Mouse (Mus musculus): Measurements from ENCODE around the gene Hist3h2a. TPM values are rescaled to one million over a fixed set of nuclear protein-coding genes. Genes with fewer than 3 reads are reported as not detected.

Gene Hist3h2a
- polyA plus RNA-seq, 1 experiment from 2014 or later = 28.4 TPM

DNA sequence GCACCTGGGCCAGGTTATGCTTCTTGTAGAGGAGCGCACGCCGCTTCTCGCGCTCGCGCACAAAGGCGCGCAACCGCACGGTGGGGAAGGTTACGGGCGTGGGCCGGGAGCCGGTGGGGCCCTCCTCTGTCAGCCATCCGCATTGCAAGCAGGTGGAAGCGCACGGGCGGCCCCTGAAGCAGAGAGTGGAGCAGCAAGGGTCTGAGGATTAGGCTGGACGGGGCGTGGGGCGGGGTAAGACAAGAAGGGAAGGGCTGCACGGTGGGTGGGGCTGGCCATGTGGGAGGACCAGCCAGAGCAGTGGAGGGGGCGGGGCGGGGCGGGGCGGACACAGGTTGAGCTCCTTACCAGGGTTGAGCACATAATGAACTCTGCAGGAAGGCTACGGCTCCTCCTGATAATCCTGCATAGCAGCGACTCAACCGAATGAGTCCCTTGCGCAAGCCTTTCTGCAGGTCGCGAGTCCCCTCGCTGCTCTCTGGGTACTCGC lies 39.9 kb downstream of the Hist3h2a start:
- 4% methylated on average over 33 of the region's 35 CpGs for WGBS
- H3K4me1 ChIP-seq (replicated peaks) = peaks cover 99% of the 10 kb centered on the region
- peaks cover 26% of the 10 kb centered on the region; the same call in 1 of the 2 replicates for H3K27me3 ChIP-seq (replicated peaks)
- H3K36me3 ChIP-seq = peaks cover 42% of the 10 kb centered on the region
- peak overlapping the region; percentile 68 for H3K4me2 ChIP-seq
- peak; percentile 50; the same call in 1 of the 2 replicates for ATAC-seq (ENCODE audit: insufficient number of reproducible peaks, low FRiP score)
- H3K9ac ChIP-seq = peak overlapping the region; percentile 75
- peak overlapping the region; percentile 33 for H3K4me3 ChIP-seq
- H3K27ac ChIP-seq (ENCODE audit: poor library complexity, severe bottlenecking) = 0 out of 2 replicates have a peak overlapping the region, but pooled peaks have one; percentile 46
- H3K9me3 ChIP-seq (replicated peaks) = no peaks in the 10 kb centered on the region

DNA sequence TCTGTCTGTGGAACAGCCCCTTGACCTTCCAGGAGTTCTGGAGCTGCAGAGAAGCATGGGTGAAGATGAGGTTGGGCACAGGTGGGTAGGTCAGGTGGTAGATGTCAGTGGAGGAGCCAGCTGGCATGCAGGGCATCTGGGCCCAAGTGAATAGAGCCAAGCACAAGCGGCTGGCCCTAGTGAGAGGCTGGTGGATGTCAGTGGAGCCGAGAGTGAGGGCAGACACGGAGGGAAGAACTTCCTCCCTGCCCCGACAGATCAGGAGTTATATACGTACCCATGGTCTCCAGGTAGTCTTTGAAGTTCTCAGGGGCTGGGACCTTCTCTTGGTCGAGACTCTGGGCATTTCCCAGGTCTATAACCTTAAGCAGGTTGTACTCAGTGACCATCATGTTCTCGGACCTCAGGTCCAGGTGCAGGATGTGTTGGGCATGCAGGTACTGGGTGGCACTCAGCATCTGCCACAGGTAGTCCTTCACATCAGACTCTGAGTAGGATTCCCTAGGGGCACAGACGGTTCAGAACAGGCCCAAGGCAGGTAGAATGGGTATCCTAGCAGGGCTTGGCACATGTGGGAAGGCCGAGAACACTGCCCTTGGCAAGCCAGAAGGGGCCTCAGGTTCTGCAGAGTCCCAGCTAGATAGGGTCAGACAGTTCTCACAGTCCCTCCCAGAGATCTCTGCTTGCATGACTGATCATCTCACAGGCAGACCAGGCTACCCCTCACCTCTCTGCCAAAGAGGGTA lies 40.7 kb downstream of the Hist3h2a start:
- 0 out of 2 replicates have a peak overlapping the region, but pooled peaks have one; percentile 68 for H3K4me2 ChIP-seq
- peaks cover 99% of the 10 kb centered on the region for H3K4me1 ChIP-seq (replicated peaks)
- no peak overlapping the region for H3K4me3 ChIP-seq
- H3K9me3 ChIP-seq (replicated peaks) = no peaks in the 10 kb centered on the region
- no peak for ATAC-seq (ENCODE audit: insufficient number of reproducible peaks, low FRiP score)
- peak overlapping the region; percentile 75; the same call in 1 of the 2 replicates for H3K9ac ChIP-seq
- peaks cover 26% of the 10 kb centered on the region; the same call in 1 of the 2 replicates for H3K27me3 ChIP-seq (replicated peaks)
- no peak overlapping the region for H3K27ac ChIP-seq (ENCODE audit: poor library complexity, severe bottlenecking)
- WGBS = 78% methylated on average over 9 of the region's 9 CpGs
- H3K36me3 ChIP-seq = peaks cover 33% of the 10 kb centered on the region

DNA sequence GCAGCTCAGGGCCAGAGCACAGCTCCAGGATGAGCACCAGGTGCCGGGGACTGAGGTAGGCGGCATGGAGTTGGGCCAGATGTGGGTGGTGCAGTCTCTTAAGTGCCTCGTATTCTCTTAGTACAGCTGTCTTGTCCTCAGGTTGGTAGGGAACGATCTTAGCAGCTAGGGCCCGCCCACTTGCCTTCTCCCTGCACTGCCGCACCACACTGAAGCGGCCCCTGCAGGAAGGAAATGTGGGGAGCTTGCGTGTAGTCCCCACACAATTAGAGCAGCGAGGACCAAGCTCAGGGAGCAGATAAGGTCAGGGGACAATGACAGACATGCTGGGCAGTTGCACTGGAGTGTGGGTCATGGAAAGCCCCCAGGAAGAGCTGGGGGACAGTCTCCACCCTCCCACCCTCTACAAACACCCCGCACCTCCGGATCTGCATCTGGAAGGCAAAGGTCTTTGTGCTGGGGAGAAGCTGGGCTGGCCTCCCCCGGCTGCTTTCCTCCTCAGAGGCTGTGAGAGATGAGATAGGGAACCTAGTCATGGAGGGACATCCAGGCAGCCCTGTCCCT lies 41.4 kb downstream of the Hist3h2a start:
- H3K27ac ChIP-seq (ENCODE audit: poor library complexity, severe bottlenecking) = no peak overlapping the region
- ATAC-seq (ENCODE audit: insufficient number of reproducible peaks, low FRiP score) = no peak
- peaks cover 28% of the 10 kb centered on the region for H3K36me3 ChIP-seq
- H3K4me2 ChIP-seq = no peak overlapping the region
- no peak overlapping the region for H3K9ac ChIP-seq
- 49% methylated on average over 12 of the region's 12 CpGs for WGBS
- no peaks in the 10 kb centered on the region for H3K9me3 ChIP-seq (replicated peaks)
- peaks cover 99% of the 10 kb centered on the region for H3K4me1 ChIP-seq (replicated peaks)
- peaks cover 26% of the 10 kb centered on the region; the same call in 1 of the 2 replicates for H3K27me3 ChIP-seq (replicated peaks)
- H3K4me3 ChIP-seq = no peak overlapping the region

DNA sequence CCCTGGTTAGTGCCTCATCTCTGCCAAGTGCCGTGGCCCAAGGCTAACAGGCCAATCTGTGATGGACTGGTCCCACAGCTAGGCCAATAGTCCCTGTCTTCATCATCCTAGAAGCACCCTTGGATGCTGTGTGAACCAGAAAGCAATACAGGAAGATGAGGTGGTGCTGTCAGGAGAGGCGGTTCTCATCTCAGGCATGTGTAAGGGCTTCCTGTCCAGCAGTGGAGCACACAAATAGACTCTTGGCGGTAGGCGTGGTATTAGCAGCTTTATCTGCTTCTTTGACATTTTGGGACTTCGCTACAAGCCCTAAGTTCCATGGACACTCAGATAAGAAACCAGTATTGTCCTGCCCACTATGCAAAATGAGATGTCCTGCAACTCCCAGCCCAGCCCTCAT lies 43.1 kb downstream of the Hist3h2a start:
- 50% methylated on average over 5 of the region's 5 CpGs for WGBS
- H3K27me3 ChIP-seq (replicated peaks) = peaks cover 22% of the 10 kb centered on the region; the same call in 1 of the 2 replicates
- peak overlapping the region; percentile 58 for H3K9ac ChIP-seq
- peak overlapping the region; percentile 69 for H3K4me2 ChIP-seq
- no peaks in the 10 kb centered on the region for H3K9me3 ChIP-seq (replicated peaks)
- peaks cover 28% of the 10 kb centered on the region for H3K36me3 ChIP-seq
- no peak for ATAC-seq (ENCODE audit: insufficient number of reproducible peaks, low FRiP score)
- H3K4me3 ChIP-seq = no peak overlapping the region
- peaks cover 98% of the 10 kb centered on the region for H3K4me1 ChIP-seq (replicated peaks)
- H3K27ac ChIP-seq (ENCODE audit: poor library complexity, severe bottlenecking) = peak overlapping the region; percentile 69; the same call in 1 of the 2 replicates

DNA sequence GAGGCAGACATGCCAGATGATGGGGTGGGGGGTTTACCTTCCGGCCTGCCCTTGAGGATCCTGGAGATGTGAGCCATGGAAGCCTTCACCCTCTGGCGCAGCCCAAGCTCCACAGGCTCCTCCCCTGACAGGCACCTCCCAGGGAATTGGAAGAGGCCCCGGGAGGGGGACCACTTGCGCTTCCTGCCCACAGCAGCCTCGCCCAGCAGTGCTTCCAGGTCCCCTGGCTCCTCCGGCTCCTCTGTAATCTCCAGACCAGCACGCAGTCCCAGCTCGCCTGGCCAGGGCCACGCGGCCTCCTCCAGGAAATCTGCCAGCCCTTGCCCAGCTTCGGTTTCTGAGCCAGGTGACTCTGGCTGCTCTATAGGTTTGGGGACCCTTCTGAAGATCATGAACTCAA lies 44.7 kb downstream of the Hist3h2a start:
- WGBS = 18% methylated on average over 11 of the region's 11 CpGs
- H3K9ac ChIP-seq = peak overlapping the region; percentile 58
- H3K4me1 ChIP-seq (replicated peaks) = peaks cover 94% of the 10 kb centered on the region
- H3K4me2 ChIP-seq = peak overlapping the region; percentile 69
- H3K27me3 ChIP-seq (replicated peaks) = peaks cover 14% of the 10 kb centered on the region; the same call in 1 of the 2 replicates
- peaks cover 28% of the 10 kb centered on the region for H3K36me3 ChIP-seq
- peak overlapping the region; percentile 31 for H3K4me3 ChIP-seq
- peak; percentile 40; the same call in 1 of the 2 replicates for ATAC-seq (ENCODE audit: insufficient number of reproducible peaks, low FRiP score)
- peak overlapping the region; percentile 69 for H3K27ac ChIP-seq (ENCODE audit: poor library complexity, severe bottlenecking)
- H3K9me3 ChIP-seq (replicated peaks) = no peaks in the 10 kb centered on the region

DNA sequence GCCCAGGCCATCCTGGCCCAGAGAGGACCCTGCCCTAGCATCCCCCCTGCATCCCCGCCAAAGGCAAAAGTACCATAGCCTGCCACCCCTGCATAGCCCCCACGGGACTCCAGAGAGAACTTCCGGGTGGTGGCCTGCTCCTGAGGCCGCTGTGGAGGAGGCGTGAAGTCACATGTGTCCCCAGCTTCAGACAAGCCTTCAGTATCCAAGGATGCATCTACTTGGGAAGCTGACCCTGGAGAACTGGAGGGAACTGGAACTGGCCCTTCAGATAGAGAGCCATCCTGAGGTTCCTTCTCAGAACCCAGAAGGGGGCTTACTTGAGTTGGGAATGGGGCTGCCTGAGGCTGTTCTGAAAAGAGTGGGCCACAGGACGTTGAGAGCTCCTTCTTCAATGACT lies 45.3 kb downstream of the Hist3h2a start:
- H3K9ac ChIP-seq = peak overlapping the region; percentile 58
- no peaks in the 10 kb centered on the region for H3K9me3 ChIP-seq (replicated peaks)
- 81% methylated on average over 6 of the region's 6 CpGs for WGBS
- H3K27ac ChIP-seq (ENCODE audit: poor library complexity, severe bottlenecking) = peak overlapping the region; percentile 69
- H3K27me3 ChIP-seq (replicated peaks) = peaks cover 14% of the 10 kb centered on the region; the same call in 1 of the 2 replicates
- H3K4me1 ChIP-seq (replicated peaks) = peaks cover 88% of the 10 kb centered on the region
- peak overlapping the region; percentile 31; the same call in 1 of the 2 replicates for H3K4me3 ChIP-seq
- H3K36me3 ChIP-seq = peaks cover 26% of the 10 kb centered on the region
- no peak for ATAC-seq (ENCODE audit: insufficient number of reproducible peaks, low FRiP score)
- H3K4me2 ChIP-seq = peak overlapping the region; percentile 69

DNA sequence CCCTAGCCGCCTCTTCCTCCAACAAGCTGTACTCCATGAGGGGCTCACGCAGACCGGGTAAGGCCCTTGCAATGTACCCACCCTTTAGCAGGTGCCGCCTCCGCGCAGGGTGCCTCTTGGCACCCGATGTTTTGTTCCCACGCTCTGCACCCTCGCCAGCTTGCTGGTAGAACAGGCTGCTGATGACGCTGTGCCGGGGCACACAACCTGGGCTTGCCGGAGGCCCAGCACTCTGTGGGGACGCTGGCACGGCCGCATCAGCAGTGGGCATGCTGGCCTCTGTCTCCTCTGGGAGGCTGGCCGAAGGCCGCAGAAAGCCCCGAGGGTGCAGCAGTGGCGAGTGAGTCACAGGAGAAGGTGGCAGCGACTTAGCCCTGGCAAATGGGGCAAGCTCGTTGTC lies 46.1 kb downstream of the Hist3h2a start:
- H3K27me3 ChIP-seq (replicated peaks) = 0 out of 2 replicates have a peak, but pooled peaks cover 6% of the 10 kb centered on the region
- H3K9ac ChIP-seq = peak overlapping the region; percentile 58
- peaks cover 80% of the 10 kb centered on the region for H3K4me1 ChIP-seq (replicated peaks)
- H3K4me3 ChIP-seq = 0 out of 2 replicates have a peak overlapping the region, but pooled peaks have one; percentile 9
- H3K27ac ChIP-seq (ENCODE audit: poor library complexity, severe bottlenecking) = peak overlapping the region; percentile 31
- H3K9me3 ChIP-seq (replicated peaks) = no peaks in the 10 kb centered on the region
- H3K36me3 ChIP-seq = peaks cover 20% of the 10 kb centered on the region
- H3K4me2 ChIP-seq = peak overlapping the region; percentile 69
- ATAC-seq (ENCODE audit: insufficient number of reproducible peaks, low FRiP score) = no peak
- 86% methylated on average over 21 of the region's 21 CpGs for WGBS

DNA sequence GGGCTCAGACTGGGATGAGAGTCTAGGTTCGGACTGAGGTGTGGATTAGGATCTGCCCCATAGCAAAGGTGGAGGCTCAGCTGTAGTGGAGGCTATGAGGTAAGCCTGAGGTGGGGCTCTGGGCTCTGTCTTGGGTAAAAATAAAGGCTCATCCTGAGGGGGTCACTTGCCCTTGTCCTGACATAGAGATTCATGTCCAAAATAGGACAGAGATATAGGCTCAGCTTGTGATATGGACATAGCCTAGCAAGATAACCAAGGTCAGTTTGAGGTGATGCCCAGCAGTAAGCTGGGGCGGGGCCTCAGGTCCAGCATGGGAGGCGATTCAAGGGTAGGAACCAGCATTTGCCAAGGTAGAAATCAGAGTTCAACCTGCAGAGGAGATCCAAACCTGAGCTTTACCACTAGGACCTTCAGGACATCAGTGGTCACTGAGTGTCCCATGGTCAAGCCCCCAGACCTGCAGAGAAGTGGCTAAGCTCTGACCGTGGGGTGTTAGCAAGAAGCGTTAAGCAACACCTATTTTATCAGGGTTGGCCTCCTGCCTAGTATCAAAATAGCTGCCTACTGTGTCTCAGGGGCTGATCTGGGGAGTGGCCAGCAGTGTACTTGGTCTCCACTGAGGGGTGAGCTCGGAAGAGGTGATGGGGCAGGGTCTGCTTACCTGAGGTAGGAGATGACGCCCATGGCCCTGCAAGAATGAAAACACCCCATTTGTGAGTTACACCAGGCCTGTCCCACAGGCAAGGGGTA lies 48.0 kb downstream of the Hist3h2a start:
- peak overlapping the region; percentile 32 for H3K4me3 ChIP-seq
- 42% methylated on average over 7 of the region's 7 CpGs for WGBS
- peak overlapping the region; percentile 69 for H3K4me2 ChIP-seq
- ATAC-seq (ENCODE audit: insufficient number of reproducible peaks, low FRiP score) = peak; percentile 69
- H3K27ac ChIP-seq (ENCODE audit: poor library complexity, severe bottlenecking) = peak overlapping the region; percentile 93
- peaks cover 62% of the 10 kb centered on the region for H3K4me1 ChIP-seq (replicated peaks)
- H3K27me3 ChIP-seq (replicated peaks) = no peaks in the 10 kb centered on the region
- peaks cover 8% of the 10 kb centered on the region; the same call in 1 of the 2 replicates for H3K36me3 ChIP-seq
- H3K9ac ChIP-seq = peak overlapping the region; percentile 76
- H3K9me3 ChIP-seq (replicated peaks) = no peaks in the 10 kb centered on the region
